Mouse (Mus musculus) thymus, adult 2 months (tissue): ENCODE results near the gene Zfand5.

Experiments used
- CTCF ChIP-seq: fragments of 200-500 bp; IDR thresholded peaks from 2 replicates; pipeline ENCODE4 v1.5.1; 2012; ENCODE audit warnings: mild to moderate bottlenecking, control low read depth, low read length, moderate library complexity, borderline replicate concordance; ENCODE audit not compliant: control insufficient read depth, poor library complexity, insufficient read depth; ENCODE audit errors: extremely low read depth
- POLR2A ChIP-seq: fragments of 200-500 bp; IDR thresholded peaks from 2 replicates; pipeline ENCODE4 v1.6.1; 2012; ENCODE audit warnings: mild to moderate bottlenecking, low read length, control low read depth, moderate library complexity; ENCODE audit not compliant: control insufficient read depth, poor library complexity, insufficient read depth; ENCODE audit errors: extremely low read depth

DNA sequence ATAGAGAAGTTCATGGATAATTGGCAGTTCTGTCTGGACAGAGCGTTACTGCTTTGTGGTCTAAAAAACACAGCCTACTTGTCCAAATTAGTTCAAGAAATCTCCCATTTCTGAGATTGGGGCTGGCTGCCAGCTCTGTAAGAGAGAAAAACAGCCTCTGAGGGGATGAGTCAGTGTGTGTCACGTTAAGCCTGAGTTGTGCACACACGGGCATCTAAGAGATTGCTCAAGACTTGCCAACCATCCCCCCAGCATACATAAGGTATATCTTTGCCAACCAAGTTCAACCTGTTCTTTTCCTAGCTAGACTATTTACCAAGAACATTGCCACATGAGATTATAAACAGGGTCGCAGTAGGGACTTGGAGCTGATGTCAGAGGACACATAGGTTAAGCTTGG is 44.9 kb upstream of the Zfand5 start:
- TF ChIP-seq CTCF (no peak), POLR2A (no peak)
